In the genomic region with DNA sequence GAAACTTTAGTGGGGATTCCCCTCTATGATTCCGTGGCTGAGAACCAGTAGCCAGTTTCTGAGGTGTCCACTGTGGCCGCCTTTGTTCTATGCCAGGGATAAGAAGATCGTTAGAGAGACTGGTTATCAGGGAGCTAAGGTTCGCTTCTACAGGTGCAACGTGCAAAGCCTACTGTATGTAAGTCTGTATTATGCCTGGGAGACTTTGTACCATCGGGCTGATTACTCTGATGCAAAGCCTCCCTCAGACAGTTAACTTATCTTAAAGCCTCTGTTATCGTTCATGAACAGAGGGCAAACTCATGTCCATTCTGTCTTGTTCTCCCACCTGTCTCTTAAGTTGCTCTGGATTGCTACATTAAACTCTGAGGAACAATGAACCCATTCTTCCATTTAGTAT, we compare ENCODE assay signal across 29 mouse cellular contexts. TPM values are rescaled to one million over a fixed set of nuclear protein-coding genes. Genes with fewer than 3 reads are reported as not detected.
A peak's percentile ranks its signal among the peaks of the same experiment; 100 is the strongest.
DNase-seq lines count a peak whose midpoint lies in the region; ATAC-seq and TF ChIP-seq lines count a peak whose summit lies in the region.
"Had no signal": no experiment of that assay in that cellular context is flagged by ENCODE, and none has a peak within 500 bp of the region (broad histone marks: within the 10 kb centered on the region; RNA-seq: fewer than 3 reads in every experiment).

No protein-coding gene starts in this region.

- no peak overlapping the region for H3K4me3 ChIP-seq in stomach, embryonic 15.5 days (replicated peaks)
- no peak overlapping the region for H3K4me3 ChIP-seq in stomach, postnatal 0 days (ENCODE audit: low read depth, low read length)
- no peak overlapping the region for H3K4me3 ChIP-seq in intestine, embryonic 14.5 days (ENCODE audit: low read depth, low read length)
- H3K4me3 ChIP-seq in intestine, embryonic 16.5 days (ENCODE audit: low read length) = no peak overlapping the region
- no peak overlapping the region for H3K4me3 ChIP-seq in stomach, embryonic 16.5 days (replicated peaks; ENCODE audit: low read length)
- H3K4me3 ChIP-seq: embryonic facial prominence, embryonic 13.5 days; embryonic facial prominence, embryonic 15.5 days; erythroblast, embryonic 14.5 days; forebrain, embryonic 10.5 days; forebrain, embryonic 12.5 days had no signal

- TF ChIP-seq CTCF in stomach, postnatal 0 days (IDR thresholded peaks at IDR 0.05; ENCODE audit: low read depth) = no peak

- H3K4me1 ChIP-seq in stomach, embryonic 15.5 days = no peaks in the 10 kb centered on the region
- no peaks in the 10 kb centered on the region for H3K4me1 ChIP-seq in stomach, postnatal 0 days (replicated peaks; ENCODE audit: control insufficient read depth, insufficient read depth)
- no peaks in the 10 kb centered on the region for H3K4me1 ChIP-seq in intestine, embryonic 14.5 days (replicated peaks; ENCODE audit: control insufficient read depth, insufficient read depth, low read length)
- H3K4me1 ChIP-seq in intestine, embryonic 16.5 days (ENCODE audit: control insufficient read depth, insufficient read depth, low read length) = no peaks in the 10 kb centered on the region
- H3K4me1 ChIP-seq in stomach, embryonic 16.5 days (ENCODE audit: control insufficient read depth, insufficient read depth, low read length) = no peaks in the 10 kb centered on the region
- H3K4me1 ChIP-seq: embryonic facial prominence, embryonic 13.5 days; embryonic facial prominence, embryonic 15.5 days; forebrain, embryonic 10.5 days; forebrain, embryonic 12.5 days had no signal

- H3K9me3 ChIP-seq in stomach, embryonic 15.5 days = no peaks in the 10 kb centered on the region
- H3K9me3 ChIP-seq in stomach, postnatal 0 days (ENCODE audit: control insufficient read depth, low read length) = no peaks in the 10 kb centered on the region
- H3K9me3 ChIP-seq in intestine, embryonic 14.5 days (ENCODE audit: control insufficient read depth, low read length) = no peaks in the 10 kb centered on the region
- H3K9me3 ChIP-seq in intestine, embryonic 16.5 days (ENCODE audit: control insufficient read depth, low read length) = no peaks in the 10 kb centered on the region
- H3K9me3 ChIP-seq in stomach, embryonic 16.5 days (replicated peaks; ENCODE audit: control insufficient read depth, low read length) = no peaks in the 10 kb centered on the region
- H3K9me3 ChIP-seq: embryonic facial prominence, embryonic 13.5 days; embryonic facial prominence, embryonic 15.5 days; forebrain, embryonic 10.5 days; forebrain, embryonic 12.5 days; G1E had no signal

- H3K4me2 ChIP-seq in stomach, embryonic 15.5 days = no peak overlapping the region
- H3K4me2 ChIP-seq in stomach, postnatal 0 days (replicated peaks; ENCODE audit: low read depth) = no peak overlapping the region
- H3K4me2 ChIP-seq in intestine, embryonic 14.5 days (ENCODE audit: low read length) = no peak overlapping the region
- no peak overlapping the region for H3K4me2 ChIP-seq in intestine, embryonic 16.5 days (ENCODE audit: low read depth, low read length)
- no peak overlapping the region for H3K4me2 ChIP-seq in stomach, embryonic 16.5 days (ENCODE audit: low read depth, low read length)
- H3K4me2 ChIP-seq: embryonic facial prominence, embryonic 13.5 days; embryonic facial prominence, embryonic 15.5 days; forebrain, embryonic 12.5 days had no signal

- no peak for TF ChIP-seq EP300 in stomach, postnatal 0 days (optimal IDR thresholded peaks at IDR 0.05)

- H3K36me3 ChIP-seq in stomach, embryonic 15.5 days = no peaks in the 10 kb centered on the region
- no peaks in the 10 kb centered on the region for H3K36me3 ChIP-seq in stomach, postnatal 0 days (ENCODE audit: control insufficient read depth, insufficient read depth, low read length)
- H3K36me3 ChIP-seq in intestine, embryonic 14.5 days (ENCODE audit: control insufficient read depth, insufficient read depth, low read length) = no peaks in the 10 kb centered on the region
- H3K36me3 ChIP-seq in intestine, embryonic 16.5 days (ENCODE audit: control insufficient read depth, insufficient read depth, low read length) = no peaks in the 10 kb centered on the region
- no peaks in the 10 kb centered on the region for H3K36me3 ChIP-seq in stomach, embryonic 16.5 days (ENCODE audit: control insufficient read depth, insufficient read depth, low read length)
- H3K36me3 ChIP-seq: embryonic facial prominence, embryonic 13.5 days; embryonic facial prominence, embryonic 15.5 days; forebrain, embryonic 10.5 days; forebrain, embryonic 12.5 days; G1E had no signal

- ATAC-seq in stomach, embryonic 15.5 days (ENCODE audit: insufficient read depth, low FRiP score, low read depth) = peak; percentile 53; the same call in 1 of the 2 replicates
- ATAC-seq in stomach, postnatal 0 days (ENCODE audit: low FRiP score, low TSS enrichment) = no peak
- ATAC-seq in intestine, embryonic 14.5 days (replicated peaks; ENCODE audit: low FRiP score, low TSS enrichment, low read depth) = peak; percentile 82
- ATAC-seq in intestine, embryonic 16.5 days = peak; percentile 95
- ATAC-seq in stomach, embryonic 16.5 days (ENCODE audit: insufficient read depth, low FRiP score) = peak; percentile 66; the same call in 1 of the 2 replicates
- ATAC-seq: activated CD4-positive, CD25-positive, alpha-beta regulatory T cell, adult 4 months; forebrain, embryonic 14.5 days; forebrain, embryonic 16.5 days; Patski had no signal

- H3K27ac ChIP-seq in stomach, embryonic 15.5 days = no peak overlapping the region
- H3K27ac ChIP-seq in stomach, postnatal 0 days (replicated peaks) = no peak overlapping the region
- no peak overlapping the region for H3K27ac ChIP-seq in intestine, embryonic 14.5 days (ENCODE audit: low read depth)
- 0 out of 2 replicates have a peak overlapping the region, but pooled peaks have one; percentile 36 for H3K27ac ChIP-seq in intestine, embryonic 16.5 days (ENCODE audit: low read length)
- no peak overlapping the region for H3K27ac ChIP-seq in stomach, embryonic 16.5 days (ENCODE audit: low read length)
- H3K27ac ChIP-seq: embryonic facial prominence, embryonic 13.5 days; embryonic facial prominence, embryonic 15.5 days; forebrain, embryonic 10.5 days; forebrain, embryonic 12.5 days had no signal

- H3K27me3 ChIP-seq in stomach, embryonic 15.5 days (replicated peaks) = no peaks in the 10 kb centered on the region
- no peaks in the 10 kb centered on the region for H3K27me3 ChIP-seq in stomach, postnatal 0 days (ENCODE audit: control insufficient read depth, insufficient read depth, low read length)
- no peaks in the 10 kb centered on the region for H3K27me3 ChIP-seq in intestine, embryonic 14.5 days (replicated peaks; ENCODE audit: control insufficient read depth, insufficient read depth, low read length)
- H3K27me3 ChIP-seq in intestine, embryonic 16.5 days (replicated peaks; ENCODE audit: control insufficient read depth, insufficient read depth, low read length) = no peaks in the 10 kb centered on the region
- no peaks in the 10 kb centered on the region for H3K27me3 ChIP-seq in stomach, embryonic 16.5 days (ENCODE audit: control insufficient read depth, insufficient read depth, low read length)
- H3K27me3 ChIP-seq: CH12.LX; embryonic facial prominence, embryonic 13.5 days; embryonic facial prominence, embryonic 15.5 days; forebrain, embryonic 12.5 days had no signal

- no peak overlapping the region for H3K9ac ChIP-seq in stomach, embryonic 15.5 days
- H3K9ac ChIP-seq in stomach, postnatal 0 days (ENCODE audit: low read length) = no peak overlapping the region
- H3K9ac ChIP-seq in intestine, embryonic 14.5 days (ENCODE audit: low read length) = no peak overlapping the region
- H3K9ac ChIP-seq in intestine, embryonic 16.5 days (ENCODE audit: low read depth, low read length) = no peak overlapping the region
- no peak overlapping the region for H3K9ac ChIP-seq in stomach, embryonic 16.5 days (ENCODE audit: low read length)
- H3K9ac ChIP-seq: embryonic facial prominence, embryonic 13.5 days; embryonic facial prominence, embryonic 15.5 days; forebrain, embryonic 12.5 days had no signal

- 78% methylated on average over 7 of the region's 7 CpGs for WGBS in stomach, embryonic 15.5 days
- 70% methylated on average over 7 of the region's 7 CpGs for WGBS in stomach, postnatal 0 days
- WGBS in intestine, embryonic 14.5 days = 79% methylated on average over 7 of the region's 7 CpGs
- WGBS in intestine, embryonic 16.5 days = 52% methylated on average over 7 of the region's 7 CpGs
- WGBS in stomach, embryonic 16.5 days = 73% methylated on average over 7 of the region's 7 CpGs

- DNase-seq in stomach, postnatal 0 days (ENCODE audit: low spot score) = no peak
- no peak for DNase-seq in intestine, embryonic 14.5 days (ENCODE audit: low spot score)
- no peak for DNase-seq in ovary, adult 18-20 months (ENCODE audit: low spot score)
- no peak for DNase-seq in cerebellum, adult 9-11 months
- no peak for DNase-seq in heart, postnatal 4 days
- DNase-seq: adrenal gland, adult 8-10 months; adrenal gland, postnatal 14 days; adrenal gland, postnatal 36 days; cerebellum, adult 11-12 months; cerebellum, adult 2 months; cerebellum, adult 9-10 months; cerebellum, postnatal 14 days; cerebellum, postnatal 36 days; embryo, embryonic 11 days had no signal

RNA-seq across cellular contexts. Expression of gene Lancl1, which starts 40.5 kb away (rescaled TPM):
- 78.8 and 88.5 TPM in 2 replicates for polyA plus RNA-seq in stomach, embryonic 15.5 days (2015; fragmentation: Nextera tagmentation; extraction: Ambion mirVana)
- polyA plus RNA-seq in stomach, postnatal 0 days (2015; fragmentation: Nextera tagmentation; extraction: Ambion mirVana) = 49.4 and 56.3 TPM in 2 replicates
- polyA plus RNA-seq in intestine, embryonic 14.5 days (2014; fragmentation: Nextera tagmentation; extraction: Ambion mirVana) = 96.4 and 113 TPM in 2 replicates
- polyA plus RNA-seq in intestine, embryonic 16.5 days (2015; fragmentation: Nextera tagmentation; extraction: Ambion mirVana) = 56.5 and 59.8 TPM in 2 replicates
- polyA plus RNA-seq in stomach, embryonic 16.5 days (2015; fragmentation: Nextera tagmentation; extraction: Ambion mirVana) = 77.7 and 85.9 TPM in 2 replicates
- 10 to 100 TPM; 32.9 to 39.4 TPM for total RNA-seq in heart, postnatal 4 days (2021)

RNA-seq across cellular contexts. Expression of gene Cps1, which starts 43.7 kb away (rescaled TPM):
- 49.4 and 85.9 TPM in 2 replicates for polyA plus RNA-seq in stomach, embryonic 15.5 days (2015; fragmentation: Nextera tagmentation; extraction: Ambion mirVana)
- 0.45 and 0.69 TPM in 2 replicates for polyA plus RNA-seq in stomach, postnatal 0 days (2015; fragmentation: Nextera tagmentation; extraction: Ambion mirVana)
- polyA plus RNA-seq in intestine, embryonic 14.5 days (2014; fragmentation: Nextera tagmentation; extraction: Ambion mirVana) = 275 and 289 TPM in 2 replicates
- 367 and 463 TPM in 2 replicates for polyA plus RNA-seq in intestine, embryonic 16.5 days (2015; fragmentation: Nextera tagmentation; extraction: Ambion mirVana)
- 49.1 and 56.7 TPM in 2 replicates for polyA plus RNA-seq in stomach, embryonic 16.5 days (2015; fragmentation: Nextera tagmentation; extraction: Ambion mirVana)
- total RNA-seq in heart, postnatal 4 days (2021) = under 1 TPM; 0.05 to 0.07 TPM
- total RNA-seq: common myeloid progenitor, adult 5-6 weeks; G1E had no signal
- polyA plus RNA-seq: activated CD4-positive, CD25-positive, alpha-beta regulatory T cell, adult 4 months; G1E; Patski had no signal

Comparison
In these comparisons a context has a peak if more than half of its experiments do, and no peak if none do; other contexts are left out.
1. RNA of gene Cps1, which starts 43.7 kb away (polyA plus RNA-seq): 367 to 463 TPM in intestine, embryonic 16.5 days, 275 to 289 TPM in intestine, embryonic 14.5 days, 49.1 to 56.7 TPM in stomach, embryonic 16.5 days and 49.4 to 85.9 TPM in stomach, embryonic 15.5 days; 0.45 to 0.69 TPM in stomach, postnatal 0 days; every median in the first group is over 10 times any median in the second.